Mouse (Mus musculus) heart, embryonic 15.5 days (tissue): Measurements from ENCODE around the gene Anks6. TPM values are rescaled to one million over a fixed set of nuclear protein-coding genes. Genes with fewer than 3 reads are reported as not detected.

Source experiments
- ATAC-seq: fragments of 200-750 bp; cut with Nextera tagmentation; replicated peaks from 2 replicates; pipeline ENCODE4 v1.8.0; 2017; ENCODE audit warnings: low read depth, moderate TSS enrichment; ENCODE audit not compliant: insufficient number of reproducible peaks, insufficient read depth, low FRiP score
- H3K27ac ChIP-seq: fragments of 300-500 bp; sonication (generic); 2 replicates; pipeline ENCODE4 v1.5.1; 2015; ENCODE audit warnings: mild to moderate bottlenecking, inconsistent platforms
- H3K27me3 ChIP-seq: fragments of 300-500 bp; sonication (generic); 2 replicates; pipeline ENCODE4 v1.6.1; 2015; ENCODE audit warnings: inconsistent platforms
- H3K36me3 ChIP-seq: fragments of 300-500 bp; sonication (generic); 2 replicates; pipeline ENCODE4 v1.6.1; 2015; ENCODE audit warnings: mild to moderate bottlenecking, inconsistent platforms
- H3K4me1 ChIP-seq: fragments of 300-500 bp; sonication (generic); replicated peaks from 2 replicates; pipeline ENCODE4 v1.6.1; 2015; ENCODE audit warnings: inconsistent platforms
- H3K4me2 ChIP-seq: fragments of 300-500 bp; sonication (generic); 2 replicates; pipeline ENCODE4 v1.6.1; 2015; ENCODE audit warnings: inconsistent platforms, mild to moderate bottlenecking, moderate library complexity
- H3K4me3 ChIP-seq: fragments of 300-500 bp; sonication (generic); 2 replicates; pipeline ENCODE4 v1.5.1; 2015; ENCODE audit warnings: mild to moderate bottlenecking, inconsistent platforms
- H3K9ac ChIP-seq: fragments of 300-500 bp; sonication (generic); 2 replicates; pipeline ENCODE4 v1.6.1; 2015; ENCODE audit warnings: mild to moderate bottlenecking, inconsistent platforms
- H3K9me3 ChIP-seq: fragments of 300-500 bp; sonication (generic); replicated peaks from 2 replicates; pipeline ENCODE4 v1.6.1; 2016; ENCODE audit warnings: inconsistent platforms
- WGBS: fragments of 180-500 bp; shearing (Covaris S2); methylation state at CpG from one replicate; pipeline ENCODE4 v1.1.7; 2015; ENCODE audit warnings: mixed read lengths; 5-methylcytosine and 5-hydroxymethylcytosine counted together
- polyA plus RNA-seq: library from polyadenylated mRNA; unstranded; fragments of >200 nt; fragmentation: Nextera tagmentation; extraction: Ambion mirVana; gene quantifications from 2 replicates; pipeline ENCODE4 v1.2.1, GENCODE M21; 2015

Anks6 gene
- polyA plus RNA-seq, 1 experiment from 2014 or later: 1.5 TPM

DNA sequence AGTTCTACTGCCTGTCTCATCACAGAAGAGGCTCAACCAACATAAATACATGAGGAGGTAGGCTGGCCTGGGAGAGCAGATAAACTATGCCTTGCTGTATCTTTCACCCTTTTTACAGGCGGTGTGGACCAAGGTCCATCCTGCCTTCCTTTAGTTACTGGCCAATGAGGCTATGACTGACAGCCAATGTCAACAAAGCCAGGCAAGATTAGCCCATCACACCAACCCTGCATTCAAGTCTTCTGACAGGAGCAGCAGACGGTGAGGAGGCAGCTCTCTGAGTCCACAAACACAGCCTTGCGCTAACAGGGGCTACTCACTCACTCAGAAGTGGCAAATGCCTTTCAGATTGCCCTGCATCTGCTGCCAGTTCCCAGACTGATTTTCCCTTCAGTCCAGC, 69.0 kb downstream of the Anks6 start:
- Histone ChIP-seq H3K9ac (no peak overlapping the region), H3K4me3 (no peak overlapping the region), H3K27ac (no peak overlapping the region), H3K4me2 (no peak overlapping the region), H3K4me1 (peaks cover 23% of the 10 kb centered on the region), H3K27me3 (peaks cover 75% of the 10 kb centered on the region), H3K9me3 (no peaks in the 10 kb centered on the region), H3K36me3 (no peaks in the 10 kb centered on the region)
- no peak for ATAC-seq
- 35% methylated on average over 3 of the region's 3 CpGs for WGBS

DNA sequence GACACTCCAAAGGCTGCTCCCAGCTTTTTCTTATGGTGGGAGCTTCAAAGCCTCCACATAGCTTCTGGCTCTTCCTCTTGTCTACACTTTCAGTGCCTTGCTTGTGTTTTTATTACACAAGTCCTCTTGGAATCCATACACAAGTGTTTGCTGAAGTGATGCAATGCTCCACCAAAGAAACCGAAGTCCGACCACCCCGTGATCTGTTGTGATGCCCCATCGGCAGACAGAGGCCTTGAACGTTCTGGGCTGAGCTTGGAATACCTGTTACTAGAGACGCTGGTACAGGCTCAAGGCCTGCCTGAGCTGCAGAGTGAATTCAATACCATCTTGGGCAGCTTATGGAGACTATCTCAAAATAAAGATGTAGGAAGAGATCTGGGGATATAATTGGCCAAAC, 69.4 kb downstream of the Anks6 start:
- Histone ChIP-seq H3K27me3 (peaks cover 70% of the 10 kb centered on the region), H3K4me2 (no peak overlapping the region), H3K9ac (no peak overlapping the region), H3K9me3 (no peaks in the 10 kb centered on the region), H3K36me3 (no peaks in the 10 kb centered on the region), H3K4me3 (no peak overlapping the region), H3K27ac (no peak overlapping the region), H3K4me1 (peaks cover 23% of the 10 kb centered on the region)
- ATAC-seq: no peak
- WGBS: 84% methylated on average over 6 of the region's 6 CpGs

DNA sequence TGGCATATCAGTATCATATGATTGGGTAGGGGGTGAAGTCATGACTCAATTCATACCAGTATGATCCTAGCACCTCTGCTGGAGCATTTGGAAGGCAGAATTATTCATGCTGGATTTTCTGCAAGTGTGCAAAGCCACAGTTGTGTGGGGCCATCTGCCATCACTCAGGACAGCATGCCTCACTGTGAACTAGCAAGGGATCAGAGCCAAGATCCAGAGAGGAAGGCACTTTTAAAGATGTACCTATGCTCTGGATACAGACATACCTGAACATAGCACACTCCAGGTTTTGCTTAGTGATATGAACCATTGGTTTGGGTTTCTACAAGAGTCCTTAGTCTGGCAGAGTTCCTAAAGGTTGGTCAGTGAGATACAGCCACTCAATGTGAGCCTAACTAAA, 71.2 kb downstream of the Anks6 start:
- Histone ChIP-seq H3K27ac (no peak overlapping the region), H3K9me3 (no peaks in the 10 kb centered on the region), H3K9ac (no peak overlapping the region), H3K4me2 (no peak overlapping the region), H3K4me1 (peaks cover 12% of the 10 kb centered on the region), H3K27me3 (peaks cover 57% of the 10 kb centered on the region), H3K4me3 (no peak overlapping the region), H3K36me3 (no peaks in the 10 kb centered on the region)
- ATAC-seq: no peak

DNA sequence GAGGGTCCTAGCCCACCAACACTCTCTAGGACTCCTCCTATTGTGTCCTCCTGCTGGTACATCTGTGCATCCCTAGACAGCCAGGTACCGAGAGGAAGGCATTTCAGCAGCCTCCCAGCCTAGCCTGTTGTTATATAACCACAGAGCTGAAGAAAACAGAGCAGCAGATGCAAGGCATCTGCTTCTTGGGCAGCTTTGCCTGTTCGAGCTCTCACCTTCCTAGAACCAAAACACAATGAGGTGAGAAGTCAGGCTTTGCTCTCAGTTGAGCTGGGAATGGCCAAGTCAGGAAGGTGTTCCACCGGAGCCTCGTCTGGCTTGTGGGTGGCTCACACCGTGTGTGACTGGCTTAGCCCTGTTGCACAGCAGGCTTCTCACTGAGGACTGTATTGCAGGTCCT, 74.3 kb downstream of the Anks6 start:
- no peaks in the 10 kb centered on the region for H3K9me3 ChIP-seq
- no peak overlapping the region for H3K4me2 ChIP-seq
- no peak overlapping the region for H3K9ac ChIP-seq
- H3K4me1 ChIP-seq: no peaks in the 10 kb centered on the region
- ATAC-seq: no peak
- WGBS: 60% methylated on average over 5 of the region's 5 CpGs
- no peak overlapping the region for H3K4me3 ChIP-seq
- peaks cover 26% of the 10 kb centered on the region for H3K27me3 ChIP-seq
- H3K27ac ChIP-seq: no peak overlapping the region
- no peaks in the 10 kb centered on the region for H3K36me3 ChIP-seq

DNA sequence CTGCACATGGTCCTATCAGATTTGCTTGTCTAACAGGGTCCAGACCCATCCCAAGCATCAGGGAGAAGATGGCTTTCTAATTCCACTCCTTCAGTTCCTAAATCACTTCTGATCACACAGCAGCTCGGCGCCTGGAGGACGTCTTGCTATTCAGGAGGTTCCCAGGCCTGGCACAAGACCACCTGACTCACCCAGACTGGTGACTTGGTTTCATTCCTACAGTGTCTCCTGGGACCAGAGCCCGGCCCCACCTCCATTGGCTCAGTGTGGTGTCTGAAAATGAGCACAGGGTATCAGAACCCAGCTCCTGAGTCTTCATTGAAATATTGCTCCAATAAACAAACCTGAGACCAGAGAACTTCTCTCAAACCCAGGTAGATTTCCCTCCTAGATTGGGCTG, 75.1 kb downstream of the Anks6 start:
- no peak for ATAC-seq
- no peak overlapping the region for H3K27ac ChIP-seq
- H3K4me2 ChIP-seq: no peak overlapping the region
- no peak overlapping the region for H3K9ac ChIP-seq
- peaks cover 22% of the 10 kb centered on the region for H3K27me3 ChIP-seq
- H3K9me3 ChIP-seq: no peaks in the 10 kb centered on the region
- no peaks in the 10 kb centered on the region for H3K36me3 ChIP-seq
- H3K4me1 ChIP-seq: no peaks in the 10 kb centered on the region
- 76% methylated on average over 4 of the region's 4 CpGs for WGBS
- no peak overlapping the region for H3K4me3 ChIP-seq

DNA sequence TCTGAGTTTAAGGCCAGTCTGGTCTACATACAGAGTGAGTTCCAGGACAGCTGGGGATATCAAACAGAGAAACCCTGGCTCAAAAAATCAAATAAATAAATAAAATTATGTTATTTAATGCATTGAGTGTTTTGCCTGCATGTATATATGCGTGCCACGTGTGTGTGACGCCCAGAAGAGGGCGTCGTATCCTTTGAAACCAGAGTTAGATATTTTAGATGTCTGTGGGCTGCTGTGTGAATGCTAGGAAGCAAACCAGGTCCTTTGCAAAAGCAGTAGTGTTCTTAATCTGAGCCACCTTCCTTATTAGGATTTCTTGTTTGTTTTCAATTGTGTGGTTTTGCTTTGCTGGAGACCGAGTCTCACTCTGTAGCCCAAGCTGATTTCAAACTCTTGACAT, 78.9 kb downstream of the Anks6 start:
- Histone ChIP-seq H3K4me1 (no peaks in the 10 kb centered on the region), H3K9ac (no peak overlapping the region), H3K4me3 (no peak overlapping the region), H3K36me3 (no peaks in the 10 kb centered on the region), H3K27me3 (peaks cover 4% of the 10 kb centered on the region), H3K27ac (no peak overlapping the region), H3K4me2 (no peak overlapping the region), H3K9me3 (no peaks in the 10 kb centered on the region)
- ATAC-seq: no peak
- 70% methylated on average over 6 of the region's 6 CpGs for WGBS

DNA sequence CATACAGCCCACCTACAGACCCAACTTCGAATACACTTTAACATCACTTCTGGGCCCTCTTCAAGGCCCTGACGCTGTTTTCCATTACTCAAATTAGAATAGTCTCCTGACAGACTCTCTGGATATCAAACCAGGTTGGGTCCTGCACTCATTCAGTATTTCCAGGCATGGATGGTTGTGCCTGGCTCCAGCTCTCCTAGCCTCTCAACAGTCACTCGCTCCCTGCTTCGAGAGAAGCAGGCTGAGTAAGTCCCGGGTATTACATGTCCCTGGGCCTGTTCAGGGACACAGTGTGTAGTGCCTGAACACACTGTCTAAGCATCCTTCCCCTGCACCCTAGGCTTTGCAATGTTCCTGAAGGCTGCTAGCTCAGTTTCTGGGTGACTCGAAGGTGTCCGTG, 80.1 kb downstream of the Anks6 start:
- H3K36me3 ChIP-seq: no peaks in the 10 kb centered on the region

DNA sequence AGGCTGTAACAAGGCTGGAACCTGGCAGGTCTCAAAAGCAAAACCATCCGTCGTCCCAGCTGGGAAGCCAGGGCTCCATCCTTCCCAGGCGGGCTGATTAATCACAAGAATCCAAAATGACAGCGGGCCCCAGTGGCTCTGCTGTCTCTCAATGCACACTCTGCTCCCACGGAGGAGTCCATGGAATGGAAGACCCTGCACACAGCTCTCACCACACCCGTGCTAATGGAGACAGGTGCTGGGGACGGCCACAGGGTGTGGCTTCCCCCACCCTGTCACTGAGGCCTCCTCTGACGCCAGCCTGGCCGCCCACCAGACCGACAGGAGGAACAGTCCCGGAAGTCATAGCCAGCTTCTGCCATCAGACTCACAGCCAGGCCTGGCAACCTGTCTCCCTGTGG, 80.6 kb downstream of the Anks6 start:
- no peaks in the 10 kb centered on the region for H3K9me3 ChIP-seq
- H3K9ac ChIP-seq: no peak overlapping the region
- no peaks in the 10 kb centered on the region for H3K4me1 ChIP-seq
- no peak overlapping the region for H3K4me2 ChIP-seq
- no peak for ATAC-seq
- 53% methylated on average over 11 of the region's 11 CpGs for WGBS
- H3K27ac ChIP-seq: no peak overlapping the region
- H3K4me3 ChIP-seq: no peak overlapping the region
- H3K27me3 ChIP-seq: no peaks in the 10 kb centered on the region; the same call in 1 of the 2 replicates
- no peaks in the 10 kb centered on the region for H3K36me3 ChIP-seq

More for the DNA sequence above, 80.1 kb downstream of the Anks6 start:
- Histone ChIP-seq H3K27ac (no peak overlapping the region), H3K4me1 (no peaks in the 10 kb centered on the region), H3K27me3 (no peaks in the 10 kb centered on the region; the same call in 1 of the 2 replicates), H3K4me2 (no peak overlapping the region), H3K9me3 (no peaks in the 10 kb centered on the region), H3K4me3 (no peak overlapping the region), H3K9ac (no peak overlapping the region)
- 85% methylated on average over 7 of the region's 7 CpGs for WGBS
- ATAC-seq: no peak

DNA sequence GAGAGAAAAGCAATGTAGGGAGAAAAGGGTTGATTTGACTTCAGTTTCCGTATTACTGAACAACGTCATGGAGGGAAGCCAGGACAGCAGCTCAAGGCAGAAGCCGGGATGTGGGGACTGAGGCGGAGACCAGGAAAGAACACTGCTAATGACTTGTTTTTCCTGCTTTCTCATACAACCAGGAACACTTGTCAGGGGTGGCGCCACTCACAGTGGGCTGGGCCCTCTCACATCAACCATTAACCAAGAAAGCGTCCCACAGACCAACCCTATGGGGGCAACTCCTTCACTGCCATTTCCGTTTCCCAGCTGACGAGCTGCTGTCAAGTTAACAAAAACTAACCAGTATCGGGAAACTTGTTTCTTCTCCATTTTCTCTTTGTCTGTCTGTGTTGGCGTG, 83.9 kb downstream of the Anks6 start:
- H3K9me3 ChIP-seq: no peaks in the 10 kb centered on the region
- H3K4me1 ChIP-seq: no peaks in the 10 kb centered on the region
- no peak overlapping the region for H3K9ac ChIP-seq
- H3K27me3 ChIP-seq: no peaks in the 10 kb centered on the region
- no peak overlapping the region for H3K27ac ChIP-seq
- H3K4me3 ChIP-seq: no peak overlapping the region
- H3K36me3 ChIP-seq: no peaks in the 10 kb centered on the region
- no peak overlapping the region for H3K4me2 ChIP-seq
- ATAC-seq: no peak
- WGBS: 69% methylated on average over 10 of the region's 10 CpGs

DNA sequence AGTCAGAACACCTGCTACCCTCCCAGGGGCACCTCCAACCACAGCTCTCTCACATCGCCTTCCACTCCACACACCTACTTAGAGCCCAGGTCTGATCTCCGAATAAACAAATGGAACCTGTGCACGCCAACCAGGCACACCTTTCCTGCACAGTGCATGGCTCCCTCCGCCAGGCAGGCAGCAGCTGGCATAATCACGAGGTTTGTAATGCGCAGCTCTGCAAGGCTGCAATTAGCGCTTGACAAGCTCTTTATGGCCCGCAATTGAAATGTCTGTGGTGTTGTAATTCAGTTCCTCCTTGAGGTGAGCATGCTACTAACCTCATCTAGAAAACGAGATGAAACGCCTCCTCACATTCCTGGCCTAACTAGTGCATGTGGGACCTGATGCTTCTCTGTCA, 89.2 kb downstream of the Anks6 start:
- no peaks in the 10 kb centered on the region for H3K9me3 ChIP-seq
- no peaks in the 10 kb centered on the region for H3K36me3 ChIP-seq
- no peaks in the 10 kb centered on the region for H3K27me3 ChIP-seq
- H3K27ac ChIP-seq: no peak overlapping the region
- no peak overlapping the region for H3K4me2 ChIP-seq
- no peak overlapping the region for H3K9ac ChIP-seq
- no peak for ATAC-seq
- no peaks in the 10 kb centered on the region for H3K4me1 ChIP-seq
- no peak overlapping the region for H3K4me3 ChIP-seq
- WGBS: 74% methylated on average over 10 of the region's 10 CpGs

DNA sequence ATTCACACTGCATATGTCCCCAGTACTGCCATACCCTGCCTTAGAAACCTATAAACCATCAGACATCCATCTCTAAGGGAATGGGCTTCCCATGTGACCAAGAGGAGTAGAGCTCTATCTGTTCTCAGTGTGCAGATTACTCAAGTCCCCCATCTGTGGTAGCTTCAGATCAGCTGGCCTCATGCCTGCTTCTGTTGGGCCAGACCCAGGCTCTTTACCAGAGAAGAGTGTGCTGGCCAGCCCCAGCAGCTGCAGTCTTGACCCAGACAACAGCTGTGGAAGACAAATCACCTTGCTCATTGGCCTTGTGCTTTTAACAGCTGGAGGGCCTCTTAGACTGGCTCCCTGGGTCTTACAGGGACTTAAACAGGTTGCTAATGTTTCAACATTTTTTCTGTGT, 90.7 kb downstream of the Anks6 start:
- Histone ChIP-seq H3K27ac (no peak overlapping the region), H3K4me2 (no peak overlapping the region), H3K27me3 (no peaks in the 10 kb centered on the region), H3K4me3 (no peak overlapping the region), H3K36me3 (no peaks in the 10 kb centered on the region), H3K9ac (no peak overlapping the region), H3K9me3 (no peaks in the 10 kb centered on the region), H3K4me1 (no peaks in the 10 kb centered on the region)
- ATAC-seq: no peak
